Mouse (Mus musculus) stomach, postnatal 0 days (tissue): ENCODE measurements at regions not wholly inside any gene's neighbourhood (a gene's known extent, or its start where the extent isn't known, plus 50 kb on each side); places are given as distances from the start of the nearest gene placed in this dataset.

ENCODE experiments used
- ATAC-seq: fragments of 200-750 bp; cut with Nextera tagmentation; 2 replicates; pipeline ENCODE4 v1.8.0; 2017; ENCODE audit not compliant: low FRiP score, low TSS enrichment
- DNase-seq: peaks from one replicate; pipeline ENCODE4 v3.0.0-alpha.2; 2016; ENCODE audit warnings: low spot score
- H3K27ac ChIP-seq: fragments of 300-500 bp; sonication (generic); replicated peaks from 2 replicates; pipeline ENCODE4 v1.5.1; 2014; ENCODE audit warnings: mild to moderate bottlenecking, control low read depth
- H3K27me3 ChIP-seq: fragments of 300-500 bp; sonication (generic); 2 replicates; pipeline ENCODE4 v1.6.1; 2014; ENCODE audit warnings: low read length; ENCODE audit not compliant: control insufficient read depth, insufficient read depth
- H3K36me3 ChIP-seq: fragments of 300-500 bp; sonication (generic); 2 replicates; pipeline ENCODE4 v1.6.1; 2014; ENCODE audit warnings: low read length, mixed read lengths; ENCODE audit not compliant: control insufficient read depth, insufficient read depth
- H3K4me1 ChIP-seq: fragments of 300-500 bp; sonication (generic); replicated peaks from 2 replicates; pipeline ENCODE4 v1.6.1; 2014; ENCODE audit warnings: antibody characterized with exemption; ENCODE audit not compliant: control insufficient read depth, insufficient read depth
- H3K4me2 ChIP-seq: fragments of 300-500 bp; sonication (generic); replicated peaks from 2 replicates; pipeline ENCODE4 v1.6.1; 2014; ENCODE audit warnings: low read depth, mild to moderate bottlenecking, control low read depth, moderate library complexity
- H3K4me3 ChIP-seq: fragments of 300-500 bp; sonication (generic); 2 replicates; pipeline ENCODE4 v1.5.1; 2014; ENCODE audit warnings: low read depth, low read length, control low read depth
- H3K9ac ChIP-seq: fragments of 300-500 bp; sonication (generic); 2 replicates; pipeline ENCODE4 v1.6.1; 2014; ENCODE audit warnings: mild to moderate bottlenecking, low read length, control low read depth, mixed read lengths
- H3K9me3 ChIP-seq: fragments of 300-500 bp; sonication (generic); 2 replicates; pipeline ENCODE4 v1.6.1; 2016; ENCODE audit warnings: low read length; ENCODE audit not compliant: control insufficient read depth
- CTCF ChIP-seq: IDR thresholded peaks from 2 replicates; pipeline ENCODE4 v1.5.1; 2016; ENCODE audit warnings: antibody characterized with exemption, low read depth, mild to moderate bottlenecking, moderate library complexity
- EP300 ChIP-seq: optimal IDR thresholded peaks from 2 replicates; pipeline ENCODE3; 2016; ENCODE audit warnings: antibody characterized with exemption
- WGBS: fragments of 180-500 bp; shearing (Covaris S2); extraction: QIAGEN DNeasy Blood & Tissue Kit; methylation state at CpG from one replicate; pipeline ENCODE4 v1.1.7; 2014; 5-methylcytosine and 5-hydroxymethylcytosine counted together

DNA sequence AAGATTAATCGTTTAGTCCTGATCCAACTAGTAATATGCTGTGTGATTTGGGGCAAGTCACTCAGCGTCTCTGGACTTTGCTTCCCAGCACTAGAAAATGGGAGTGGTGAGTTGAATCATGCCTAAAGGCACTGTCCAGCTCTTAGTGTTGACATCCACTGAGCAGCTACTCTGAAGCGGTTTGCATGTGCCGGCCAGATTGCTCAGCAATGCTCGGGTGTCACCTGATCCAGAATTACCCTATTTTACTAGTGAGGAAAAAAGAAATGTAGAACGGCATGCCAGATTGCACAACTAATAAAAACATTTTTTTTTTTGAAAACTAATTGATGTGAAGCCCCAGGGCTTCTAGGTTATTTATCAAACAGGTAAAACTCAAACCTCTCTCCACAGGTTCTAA lies 122.0 kb upstream of the Slc44a1 start:
- Histone ChIP-seq H3K36me3 (no peaks in the 10 kb centered on the region), H3K27me3 (no peaks in the 10 kb centered on the region), H3K4me3 (no peak overlapping the region), H3K27ac (no peak overlapping the region), H3K9ac (no peak overlapping the region), H3K4me1 (peaks cover 4% of the 10 kb centered on the region; the same call in 1 of the 2 replicates), H3K9me3 (no peaks in the 10 kb centered on the region), H3K4me2 (no peak overlapping the region)
- DNase-seq = no peak
- no peak for ATAC-seq
- TF ChIP-seq EP300 (no peak), CTCF (no peak)
- 69% methylated on average over 6 of the region's 6 CpGs for WGBS

- no peak overlapping the region for H3K4me2 ChIP-seq
- no peak overlapping the region for H3K27ac ChIP-seq
- H3K36me3 ChIP-seq = no peaks in the 10 kb centered on the region
- H3K27me3 ChIP-seq = no peaks in the 10 kb centered on the region
- no peak for TF ChIP-seq EP300
- TF ChIP-seq CTCF = no peak
- H3K9me3 ChIP-seq = no peaks in the 10 kb centered on the region
- H3K4me1 ChIP-seq = peaks cover 4% of the 10 kb centered on the region; the same call in 1 of the 2 replicates
- no peak overlapping the region for H3K4me3 ChIP-seq
- H3K9ac ChIP-seq = no peak overlapping the region
- 67% methylated on average over 7 of the region's 7 CpGs for WGBS
- no peak for ATAC-seq
- no peak for DNase-seq
Observed at GRCm38 (mm10) chr4:53317453-53317824, 122.8 kb upstream of the Slc44a1 start.

GRCm38 (mm10) chr4:53316796-53317452 lies 123.3 kb upstream of the Slc44a1 start:
- no peak overlapping the region for H3K9ac ChIP-seq
- ATAC-seq (peak; percentile 83), DNase-seq (peak; percentile 30)
- H3K27ac ChIP-seq = no peak overlapping the region
- peaks cover 4% of the 10 kb centered on the region; the same call in 1 of the 2 replicates for H3K4me1 ChIP-seq
- WGBS = 77% methylated on average over 14 of the region's 14 CpGs
- no peaks in the 10 kb centered on the region for H3K36me3 ChIP-seq
- no peaks in the 10 kb centered on the region for H3K9me3 ChIP-seq
- no peak overlapping the region for H3K4me2 ChIP-seq
- H3K4me3 ChIP-seq = no peak overlapping the region
- H3K27me3 ChIP-seq = no peaks in the 10 kb centered on the region
- TF ChIP-seq EP300 = no peak
- TF ChIP-seq CTCF = no peak

DNA sequence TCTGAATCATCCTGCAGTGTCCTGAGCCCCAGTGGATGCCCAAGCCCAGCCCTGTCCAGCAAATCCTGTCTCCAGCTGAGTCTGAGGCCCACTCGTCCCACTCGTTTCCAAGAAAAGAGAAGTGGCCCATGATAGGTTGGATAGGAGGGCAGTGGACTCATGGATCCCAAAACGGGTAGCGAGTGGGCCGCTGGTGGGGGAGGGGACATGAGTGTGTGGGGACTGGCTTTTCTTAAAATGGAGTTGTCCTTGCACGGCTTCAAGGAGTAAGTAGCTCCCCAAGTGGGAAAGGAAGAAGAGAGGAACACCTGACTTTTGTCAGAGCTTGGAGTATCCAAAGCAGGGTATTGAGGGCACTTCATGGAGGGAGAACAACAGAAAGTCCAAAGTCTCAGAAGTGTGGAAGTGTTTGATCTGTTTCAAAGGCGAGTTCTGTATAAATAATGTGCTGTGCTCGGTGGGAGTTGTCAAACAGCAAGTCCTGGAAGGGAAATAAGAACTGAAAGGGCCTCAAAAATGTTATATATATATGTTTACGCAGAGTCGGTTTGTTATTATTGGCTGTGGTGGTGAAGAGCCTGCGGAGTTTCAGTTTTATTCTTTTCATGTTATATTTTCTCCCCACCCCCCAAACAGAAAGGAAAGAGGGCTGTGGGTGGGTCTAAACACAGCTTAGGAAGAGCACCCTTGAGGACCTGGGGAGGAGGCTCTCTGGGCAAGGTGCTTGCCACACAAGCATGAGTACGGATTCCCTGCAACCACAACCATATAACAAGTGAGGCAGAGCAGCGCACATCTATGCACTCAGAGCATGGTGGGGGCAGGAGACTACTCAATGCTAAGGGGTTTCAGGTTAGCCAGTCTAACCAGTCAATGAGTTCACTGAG lies 124.1 kb upstream of the Slc44a1 start:
- Histone ChIP-seq H3K4me3 (no peak overlapping the region), H3K36me3 (no peaks in the 10 kb centered on the region), H3K9me3 (no peaks in the 10 kb centered on the region), H3K9ac (no peak overlapping the region), H3K27me3 (no peaks in the 10 kb centered on the region), H3K27ac (peak overlapping the region; percentile 69), H3K4me1 (peaks cover 4% of the 10 kb centered on the region; the same call in 1 of the 2 replicates), H3K4me2 (no peak overlapping the region)
- peak; percentile 61 for ATAC-seq
- WGBS = 39% methylated on average over 13 of the region's 13 CpGs
- no peak for DNase-seq
- no peak for TF ChIP-seq EP300
- TF ChIP-seq CTCF = no peak

- peak; percentile 60 for DNase-seq
- H3K4me2 ChIP-seq = no peak overlapping the region
- WGBS = 36% methylated on average over 7 of the region's 7 CpGs
- peaks cover 4% of the 10 kb centered on the region; the same call in 1 of the 2 replicates for H3K4me1 ChIP-seq
- no peaks in the 10 kb centered on the region for H3K27me3 ChIP-seq
- no peaks in the 10 kb centered on the region for H3K36me3 ChIP-seq
- peak overlapping the region; percentile 69; the same call in 1 of the 2 replicates for H3K27ac ChIP-seq
- H3K4me3 ChIP-seq = no peak overlapping the region
- no peaks in the 10 kb centered on the region for H3K9me3 ChIP-seq
- H3K9ac ChIP-seq = no peak overlapping the region
- no peak for TF ChIP-seq EP300
- 0 out of 2 replicates have a peak, but pooled peaks have one; percentile 15 for TF ChIP-seq CTCF
- peak; percentile 68 for ATAC-seq
Observed at GRCm38 (mm10) chr4:53315121-53315875, 124.9 kb upstream of the Slc44a1 start.
